Mouse (Mus musculus): Measurements from ENCODE around the gene Pde2a. TPM values are rescaled to one million over a fixed set of nuclear protein-coding genes. Genes with fewer than 3 reads are reported as not detected.

The Pde2a gene
- polyA plus RNA-seq, 1 experiment, result 0.01 TPM

- no peaks in the 10 kb centered on the region for H3K36me3 ChIP-seq (ENCODE audit: control insufficient read depth)
- no peak for TF ChIP-seq GATA1 (IDR thresholded peaks at IDR 0.05; ENCODE audit: low read length)
- TF ChIP-seq TAL1 (IDR thresholded peaks at IDR 0.05; ENCODE audit: low read length), result no peak
- H3K4me1 ChIP-seq (ENCODE audit: control insufficient read depth), result no peaks in the 10 kb centered on the region
- no peaks in the 10 kb centered on the region for H3K9me3 ChIP-seq (ENCODE audit: control insufficient read depth, low read length)
- no peaks in the 10 kb centered on the region for H3K27me3 ChIP-seq (ENCODE audit: control insufficient read depth)
- no peak overlapping the region for H3K4me3 ChIP-seq (replicated peaks)
Measured at GRCm38 (mm10) chr7:101437876-101438275, 16.4 kb downstream of the Pde2a start.

- no peaks in the 10 kb centered on the region for H3K36me3 ChIP-seq (ENCODE audit: control insufficient read depth)
- no peak overlapping the region for H3K4me3 ChIP-seq (replicated peaks)
- H3K27me3 ChIP-seq (ENCODE audit: control insufficient read depth), result no peaks in the 10 kb centered on the region
- H3K4me1 ChIP-seq (ENCODE audit: control insufficient read depth), result no peaks in the 10 kb centered on the region
- TF ChIP-seq GATA1 (IDR thresholded peaks at IDR 0.05; ENCODE audit: low read length) (no peak), TAL1 (IDR thresholded peaks at IDR 0.05; ENCODE audit: low read length) (no peak)
- no peaks in the 10 kb centered on the region for H3K9me3 ChIP-seq (ENCODE audit: control insufficient read depth, low read length)
Measured at GRCm38 (mm10) chr7:101443093-101443492, 21.6 kb downstream of the Pde2a start.

GRCm38 (mm10) chr7:101444211-101444610 is 22.7 kb downstream of the Pde2a start:
- Histone ChIP-seq H3K4me1 (ENCODE audit: control insufficient read depth) (no peaks in the 10 kb centered on the region), H3K36me3 (ENCODE audit: control insufficient read depth) (no peaks in the 10 kb centered on the region), H3K9me3 (ENCODE audit: control insufficient read depth, low read length) (no peaks in the 10 kb centered on the region), H3K4me3 (replicated peaks) (no peak overlapping the region), H3K27me3 (ENCODE audit: control insufficient read depth) (no peaks in the 10 kb centered on the region)
- TF ChIP-seq GATA1 (IDR thresholded peaks at IDR 0.05; ENCODE audit: low read length) (no peak), TAL1 (IDR thresholded peaks at IDR 0.05; ENCODE audit: low read length) (no peak)

GRCm38 (mm10) chr7:101449855-101450254 is 28.4 kb downstream of the Pde2a start:
- no peak overlapping the region for H3K4me3 ChIP-seq (replicated peaks)
- no peaks in the 10 kb centered on the region for H3K9me3 ChIP-seq (ENCODE audit: control insufficient read depth, low read length)
- TF ChIP-seq GATA1 (IDR thresholded peaks at IDR 0.05; ENCODE audit: low read length) (no peak), TAL1 (IDR thresholded peaks at IDR 0.05; ENCODE audit: low read length) (no peak)
- H3K4me1 ChIP-seq (ENCODE audit: control insufficient read depth), result peaks cover 7% of the 10 kb centered on the region
- no peaks in the 10 kb centered on the region for H3K36me3 ChIP-seq (ENCODE audit: control insufficient read depth)
- peaks cover 46% of the 10 kb centered on the region for H3K27me3 ChIP-seq (ENCODE audit: control insufficient read depth)

- H3K36me3 ChIP-seq (ENCODE audit: control insufficient read depth), result no peaks in the 10 kb centered on the region
- peaks cover 48% of the 10 kb centered on the region for H3K27me3 ChIP-seq (ENCODE audit: control insufficient read depth)
- TF ChIP-seq TAL1 (IDR thresholded peaks at IDR 0.05; ENCODE audit: low read length) (no peak), GATA1 (IDR thresholded peaks at IDR 0.05; ENCODE audit: low read length) (no peak)
- peaks cover 7% of the 10 kb centered on the region for H3K4me1 ChIP-seq (ENCODE audit: control insufficient read depth)
- peak overlapping the region; percentile 47 for H3K4me3 ChIP-seq (replicated peaks)
- H3K9me3 ChIP-seq (ENCODE audit: control insufficient read depth, low read length), result no peaks in the 10 kb centered on the region
Measured at GRCm38 (mm10) chr7:101450422-101451401, 29.2 kb downstream of the Pde2a start.

- no peaks in the 10 kb centered on the region for H3K9me3 ChIP-seq (ENCODE audit: control insufficient read depth, low read length)
- no peak overlapping the region for H3K4me3 ChIP-seq (replicated peaks)
- TF ChIP-seq TAL1 (IDR thresholded peaks at IDR 0.05; ENCODE audit: low read length) (no peak), GATA1 (IDR thresholded peaks at IDR 0.05; ENCODE audit: low read length) (no peak)
- peaks cover 7% of the 10 kb centered on the region for H3K4me1 ChIP-seq (ENCODE audit: control insufficient read depth)
- H3K27me3 ChIP-seq (ENCODE audit: control insufficient read depth), result peaks cover 52% of the 10 kb centered on the region
- H3K36me3 ChIP-seq (ENCODE audit: control insufficient read depth), result no peaks in the 10 kb centered on the region
Measured at GRCm38 (mm10) chr7:101452669-101453068, 31.2 kb downstream of the Pde2a start.

GRCm38 (mm10) chr7:101453296-101453695 is 31.8 kb downstream of the Pde2a start:
- Histone ChIP-seq H3K4me3 (replicated peaks) (no peak overlapping the region), H3K9me3 (ENCODE audit: control insufficient read depth, low read length) (no peaks in the 10 kb centered on the region), H3K27me3 (ENCODE audit: control insufficient read depth) (peaks cover 52% of the 10 kb centered on the region), H3K36me3 (ENCODE audit: control insufficient read depth) (no peaks in the 10 kb centered on the region), H3K4me1 (ENCODE audit: control insufficient read depth) (peaks cover 7% of the 10 kb centered on the region)
- no peak for TF ChIP-seq TAL1 (IDR thresholded peaks at IDR 0.05; ENCODE audit: low read length)
- TF ChIP-seq GATA1 (IDR thresholded peaks at IDR 0.05; ENCODE audit: low read length), result no peak

GRCm38 (mm10) chr7:101453725-101454124 is 32.2 kb downstream of the Pde2a start:
- no peaks in the 10 kb centered on the region for H3K9me3 ChIP-seq (ENCODE audit: control insufficient read depth, low read length)
- no peak for TF ChIP-seq TAL1 (IDR thresholded peaks at IDR 0.05; ENCODE audit: low read length)
- no peak for TF ChIP-seq GATA1 (IDR thresholded peaks at IDR 0.05; ENCODE audit: low read length)
- peaks cover 7% of the 10 kb centered on the region for H3K4me1 ChIP-seq (ENCODE audit: control insufficient read depth)
- H3K4me3 ChIP-seq (replicated peaks), result no peak overlapping the region
- H3K27me3 ChIP-seq (ENCODE audit: control insufficient read depth), result peaks cover 52% of the 10 kb centered on the region
- H3K36me3 ChIP-seq (ENCODE audit: control insufficient read depth), result no peaks in the 10 kb centered on the region

GRCm38 (mm10) chr7:101454479-101454878 is 33.0 kb downstream of the Pde2a start:
- Histone ChIP-seq H3K9me3 (ENCODE audit: control insufficient read depth, low read length) (no peaks in the 10 kb centered on the region), H3K4me1 (ENCODE audit: control insufficient read depth) (peaks cover 7% of the 10 kb centered on the region), H3K4me3 (replicated peaks) (no peak overlapping the region), H3K36me3 (ENCODE audit: control insufficient read depth) (no peaks in the 10 kb centered on the region), H3K27me3 (ENCODE audit: control insufficient read depth) (peaks cover 51% of the 10 kb centered on the region)
- TF ChIP-seq TAL1 (IDR thresholded peaks at IDR 0.05; ENCODE audit: low read length) (no peak), GATA1 (IDR thresholded peaks at IDR 0.05; ENCODE audit: low read length) (no peak)

Data from erythroblast, embryonic 14.5 days (primary cell).